Mouse (Mus musculus): ENCODE measurements around the gene Mettl16.

GRCm38 (mm10) chr11:74761011-74761705, 9.5 kb upstream of the Mettl16 start:
- TF ChIP-seq CTCF (IDR thresholded peaks at IDR 0.05; ENCODE audit: low read depth): no peak
- no peak for TF ChIP-seq EP300 (IDR thresholded peaks at IDR 0.05; ENCODE audit: low read depth)
